11 mouse cellular contexts compared by ENCODE assay signal in the genomic region with DNA sequence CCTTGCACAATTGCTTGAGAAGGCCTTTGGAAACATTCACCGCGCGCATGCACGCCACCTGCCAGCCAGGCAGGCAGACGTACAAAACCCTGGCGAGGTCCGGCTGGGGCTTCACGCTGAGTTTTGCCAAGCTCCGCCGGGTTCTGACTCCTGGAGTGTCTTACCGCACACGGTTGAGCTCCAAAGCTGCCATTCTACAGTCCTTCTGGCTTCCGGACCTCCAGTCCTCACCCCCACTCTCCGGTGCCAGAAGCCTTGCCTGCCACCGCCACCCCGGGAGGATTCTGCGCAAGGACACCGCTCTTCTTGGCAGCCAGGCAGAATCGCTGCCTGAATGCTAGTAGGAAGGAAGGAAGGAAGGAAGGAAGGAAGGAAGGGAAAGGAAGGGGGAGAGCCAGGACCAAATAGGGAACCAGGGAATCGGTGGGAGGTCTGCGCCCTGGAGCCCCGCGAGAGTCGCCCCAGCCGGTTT. TPM values are rescaled to one million over a fixed set of nuclear protein-coding genes. Genes with fewer than 3 reads are reported as not detected.
DNase-seq lines count a peak whose midpoint lies in the region; ATAC-seq and TF ChIP-seq lines count a peak whose summit lies in the region.
"Had no signal": no experiment of that assay in that cellular context is flagged by ENCODE, and none has a peak within 500 bp of the region (broad histone marks: within the 10 kb centered on the region; RNA-seq: fewer than 3 reads in every experiment).

No protein-coding gene starts in this region.

- no peak overlapping the region for H3K9ac ChIP-seq in heart, postnatal 0 days (replicated peaks; ENCODE audit: low read depth, low read length)
- peak overlapping the region; percentile 10; the same call in 1 of the 2 replicates for H3K9ac ChIP-seq in forebrain, embryonic 14.5 days (ENCODE audit: low read length)
- no peak overlapping the region; the same call in 1 of the 2 replicates for H3K9ac ChIP-seq in midbrain, embryonic 11.5 days (ENCODE audit: low read length)
- H3K9ac ChIP-seq: liver, embryonic 15.5 days had no signal

- H3K4me3 ChIP-seq in heart, postnatal 0 days (ENCODE audit: low read depth, low read length): peak overlapping the region; percentile 12
- peak overlapping the region; percentile 16 for H3K4me3 ChIP-seq in forebrain, embryonic 14.5 days (ENCODE audit: low read depth, low read length)
- peak overlapping the region; percentile 22 for H3K4me3 ChIP-seq in midbrain, embryonic 11.5 days (ENCODE audit: low read depth, low read length)
- H3K4me3 ChIP-seq: liver, embryonic 15.5 days had no signal

- no peak for TF ChIP-seq CTCF in heart, postnatal 0 days (IDR thresholded peaks at IDR 0.05; ENCODE audit: low read depth)

- no peaks in the 10 kb centered on the region; the same call in 1 of the 2 replicates for H3K4me1 ChIP-seq in heart, postnatal 0 days (ENCODE audit: control insufficient read depth, insufficient read depth)
- H3K4me1 ChIP-seq in forebrain, embryonic 14.5 days (ENCODE audit: control insufficient read depth, insufficient read depth, low read length): peaks cover 25% of the 10 kb centered on the region
- H3K4me1 ChIP-seq in midbrain, embryonic 11.5 days (ENCODE audit: control insufficient read depth, insufficient read depth, low read length): peaks cover 27% of the 10 kb centered on the region

- WGBS in heart, postnatal 0 days: 1% methylated on average over 25 of the region's 25 CpGs
- 1% methylated on average over 25 of the region's 25 CpGs for WGBS in forebrain, embryonic 14.5 days
- WGBS in midbrain, embryonic 11.5 days: under 1% methylated on average over 25 of the region's 25 CpGs

- H3K27ac ChIP-seq in heart, postnatal 0 days (ENCODE audit: low read depth): no peak overlapping the region
- peak overlapping the region; percentile 30; the same call in 1 of the 2 replicates for H3K27ac ChIP-seq in forebrain, embryonic 14.5 days (ENCODE audit: low read depth, low read length)
- H3K27ac ChIP-seq in midbrain, embryonic 11.5 days (ENCODE audit: low read depth, low read length): no peak overlapping the region
- H3K27ac ChIP-seq: liver, embryonic 15.5 days had no signal

- intact Hi-C loops in gastrocnemius, postnatal 14 days (cut with DNase I; ENCODE audit: low total_unique reads): no loop called here

- peak overlapping the region; percentile 7; the same call in 1 of the 2 replicates for H3K4me2 ChIP-seq in heart, postnatal 0 days (ENCODE audit: low read depth, low read length)
- H3K4me2 ChIP-seq in forebrain, embryonic 14.5 days (ENCODE audit: low read length): peak overlapping the region; percentile 47
- peak overlapping the region; percentile 40 for H3K4me2 ChIP-seq in midbrain, embryonic 11.5 days
- H3K4me2 ChIP-seq: liver, embryonic 15.5 days had no signal

- TF ChIP-seq EP300 in heart, postnatal 0 days (IDR thresholded peaks at IDR 0.05; ENCODE audit: low read depth): no peak

- no peak for ATAC-seq in heart, postnatal 0 days (ENCODE audit: insufficient read depth, low read depth)
- no peak for ATAC-seq in forebrain, embryonic 14.5 days
- no peak for ATAC-seq in midbrain, embryonic 11.5 days (ENCODE audit: low FRiP score)

- H3K9me3 ChIP-seq in heart, postnatal 0 days (replicated peaks; ENCODE audit: control insufficient read depth, low read length): 0 out of 2 replicates have a peak, but pooled peaks cover 4% of the 10 kb centered on the region
- H3K9me3 ChIP-seq in forebrain, embryonic 14.5 days (replicated peaks; ENCODE audit: control insufficient read depth, low read length): no peaks in the 10 kb centered on the region
- peaks cover 4% of the 10 kb centered on the region; the same call in 1 of the 2 replicates for H3K9me3 ChIP-seq in midbrain, embryonic 11.5 days (ENCODE audit: control insufficient read depth, low read length)
- H3K9me3 ChIP-seq: liver, embryonic 15.5 days had no signal

- peaks cover 100% of the 10 kb centered on the region for H3K27me3 ChIP-seq in heart, postnatal 0 days (ENCODE audit: control insufficient read depth, insufficient read depth, low read length)
- peaks cover 79% of the 10 kb centered on the region for H3K27me3 ChIP-seq in forebrain, embryonic 14.5 days (replicated peaks; ENCODE audit: control insufficient read depth, insufficient read depth, low read length)
- peaks cover 97% of the 10 kb centered on the region for H3K27me3 ChIP-seq in midbrain, embryonic 11.5 days (ENCODE audit: control insufficient read depth, insufficient read depth, low read length)

- DNase-seq in heart, postnatal 0 days (ENCODE audit: low spot score): no peak
- no peak for DNase-seq in heart, adult 9 months (ENCODE audit: low spot score in 2 of 2)
- DNase-seq in adrenal gland, postnatal 25 days: peak; percentile 18
- no peak for DNase-seq in forebrain, embryonic 14.5 days (ENCODE audit: low spot score)
- peak; percentile 95 for DNase-seq in midbrain, embryonic 11.5 days (ENCODE audit: low spot score, missing footprints)
- DNase-seq in urinary bladder, postnatal 10 days (ENCODE audit: low spot score): no peak
- no peak for DNase-seq in gastrocnemius, postnatal 14 days
- DNase-seq in lung, postnatal 10 days: no peak

- H3K36me3 ChIP-seq in heart, postnatal 0 days (replicated peaks; ENCODE audit: control insufficient read depth, insufficient read depth, low read length): no peaks in the 10 kb centered on the region
- H3K36me3 ChIP-seq in forebrain, embryonic 14.5 days (ENCODE audit: control insufficient read depth, insufficient read depth, low read length): no peaks in the 10 kb centered on the region
- no peaks in the 10 kb centered on the region for H3K36me3 ChIP-seq in midbrain, embryonic 11.5 days (ENCODE audit: control insufficient read depth, insufficient read depth, low read length)
- H3K36me3 ChIP-seq: liver, embryonic 15.5 days had no signal

RNA-seq across cellular contexts. Expression of gene Olig2, which starts 3.0 kb away (rescaled TPM):
- total RNA-seq in heart, postnatal 0 days (2014; rRNA removed; ENCODE audit: low replicate concordance): 0.46 TPM in 1 of 2 replicates, not detected in the other
- polyA plus RNA-seq in heart, postnatal 0 days (2015; fragmentation: Nextera tagmentation; extraction: Ambion mirVana): not detected in 2 replicates
- total RNA-seq in adrenal gland, postnatal 25 days (2021): not detected in 2 replicates
- 5.2 and 6.3 TPM in 2 replicates for polyA plus RNA-seq in forebrain, embryonic 14.5 days (2014; fragmentation: Nextera tagmentation; extraction: Ambion mirVana)
- 6.8 and 7.5 TPM in 2 replicates for polyA plus RNA-seq in midbrain, embryonic 11.5 days (2014; fragmentation: Nextera tagmentation; extraction: Ambion mirVana)
- total RNA-seq in gastrocnemius, postnatal 14 days (2021): not detected
- total RNA-seq: MEL had no signal
- polyA plus RNA-seq: liver, embryonic 15.5 days; testis, adult 2 months had no signal

RNA-seq across cellular contexts. Expression of gene Olig1, which starts 47.4 kb away (rescaled TPM):
- not detected in 2 replicates for total RNA-seq in heart, postnatal 0 days (2014; rRNA removed; ENCODE audit: low replicate concordance)
- polyA plus RNA-seq in heart, postnatal 0 days (2015; fragmentation: Nextera tagmentation; extraction: Ambion mirVana): 0.07 TPM in 1 of 2 replicates, not detected in the other
- total RNA-seq in adrenal gland, postnatal 25 days (2021): 0.27 TPM in 1 of 2 replicates, not detected in the other
- 18.0 and 31.1 TPM in 2 replicates for polyA plus RNA-seq in forebrain, embryonic 14.5 days (2014; fragmentation: Nextera tagmentation; extraction: Ambion mirVana)
- polyA plus RNA-seq in midbrain, embryonic 11.5 days (2014; fragmentation: Nextera tagmentation; extraction: Ambion mirVana): 2.8 and 3.2 TPM in 2 replicates
- total RNA-seq in gastrocnemius, postnatal 14 days (2021): not detected
- total RNA-seq: MEL had no signal

Comparison
In these comparisons a context has a peak if more than half of its experiments do, and no peak if none do; other contexts are left out.
1. DNase-seq: peak in adrenal gland, postnatal 25 days (single experiment) and midbrain, embryonic 11.5 days (single experiment); none in heart, postnatal 0 days (single experiment), heart, adult 9 months (0 of 2), forebrain, embryonic 14.5 days (single experiment), urinary bladder, postnatal 10 days (single experiment), gastrocnemius, postnatal 14 days (single experiment) and lung, postnatal 10 days (single experiment).
2. Peak in every context shown above with its lines, with median percentiles within 50 percentile points of each other: H3K4me2 ChIP-seq and H3K4me3 ChIP-seq.